Mouse (Mus musculus): Measurements from ENCODE around the gene Tpd52l1. TPM values are rescaled to one million over a fixed set of nuclear protein-coding genes. Genes with fewer than 3 reads are reported as not detected.

The Tpd52l1 gene
- total RNA-seq, 1 experiment from 2014 or later = not detected

GRCm38 (mm10) chr10:31287787-31288186, 158.0 kb downstream of the Tpd52l1 start:
- ATAC-seq (ENCODE audit: extremely low read depth, insufficient number of reproducible peaks, low FRiP score, poor library complexity, severe bottlenecking) = no peak

Other genes starting within 250 kb of the Tpd52l1 start
- gene Hddc2, start 132.6 kb downstream of the Tpd52l1 start, total RNA-seq (2017) = 12.8 and 22.2 TPM in 2 replicates
- 0.12 TPM in 2 replicates for gene Rnf217, start 163.2 kb upstream of the Tpd52l1 start, total RNA-seq (2017)

Data from neutrophil, adult 5-6 weeks (primary cell).